Mouse (Mus musculus) frontal cortex, adult 2 months (tissue): ENCODE data around the gene 1700102P08Rik. TPM values are rescaled to one million over a fixed set of nuclear protein-coding genes. Genes with fewer than 3 reads are reported as not detected.

Source experiments
- DNase-seq, 2 experiments: peaks; one replicate each; pipeline ENCODE4 v3.0.0; 2022; ENCODE audit warnings: low spot score in 1 of 2; ENCODE audit errors: extremely low spot score in 1 of 2
- polyA plus RNA-seq: library from polyadenylated mRNA; depleted of rRNA; stranded (reverse); fragments of >200 nt; gene quantifications from 2 replicates; pipeline ENCODE4 v1.2.3, GENCODE M21; 2012; rRNA removed

Gene 1700102P08Rik
- polyA plus RNA-seq, 1 experiment: 1.5 TPM

- DNase-seq: no peak
Observed at GRCm38 (mm10) chr9:108456953-108457352, 64.3 kb downstream of the 1700102P08Rik start.

- no peak for DNase-seq
Observed at GRCm38 (mm10) chr9:108459939-108460318, 67.3 kb downstream of the 1700102P08Rik start.

Other genes with a start within 250 kb of the 1700102P08Rik start
- gene Bsn, start 202.4 kb upstream of the 1700102P08Rik start, polyA plus RNA-seq: 95.0 and 100 TPM in 2 replicates
- 36.1 and 38.8 TPM in 2 replicates for gene Dag1, start 128.8 kb upstream of the 1700102P08Rik start, polyA plus RNA-seq
- 85.9 and 110 TPM in 2 replicates for gene Nicn1, start 102.4 kb upstream of the 1700102P08Rik start, polyA plus RNA-seq
- gene Amt, start 96.0 kb upstream of the 1700102P08Rik start, polyA plus RNA-seq: 57.5 and 60.3 TPM in 2 replicates
- 153 and 170 TPM in 2 replicates for gene Rhoa, start 86.7 kb upstream of the 1700102P08Rik start, polyA plus RNA-seq
- gene Tcta, start 86.6 kb upstream of the 1700102P08Rik start, polyA plus RNA-seq: 47.5 and 53.5 TPM in 2 replicates
- gene Gpx1, start 53.9 kb upstream of the 1700102P08Rik start, polyA plus RNA-seq: 271 and 307 TPM in 2 replicates
- gene Usp4, start 45.0 kb upstream of the 1700102P08Rik start, polyA plus RNA-seq: 116 and 128 TPM in 2 replicates
- gene Ccdc36, start 35.7 kb downstream of the 1700102P08Rik start, polyA plus RNA-seq: 0.86 and 0.98 TPM in 2 replicates
- not detected in 2 replicates for gene BC048562, start 43.7 kb downstream of the 1700102P08Rik start, polyA plus RNA-seq
- gene Ccdc71, start 67.7 kb downstream of the 1700102P08Rik start, polyA plus RNA-seq: 22.3 and 22.6 TPM in 2 replicates
- gene Klhdc8b, start 68.8 kb downstream of the 1700102P08Rik start, polyA plus RNA-seq: 62.5 and 63.7 TPM in 2 replicates
- 36.6 and 38.1 TPM in 2 replicates for gene Lamb2, start 86.9 kb downstream of the 1700102P08Rik start, polyA plus RNA-seq
- 172 TPM in 2 replicates for gene Usp19, start 97.8 kb downstream of the 1700102P08Rik start, polyA plus RNA-seq
- gene Qars, start 114.9 kb downstream of the 1700102P08Rik start, polyA plus RNA-seq: 123 and 126 TPM in 2 replicates
- gene Qrich1, start 124.0 kb downstream of the 1700102P08Rik start, polyA plus RNA-seq: 98.2 and 129 TPM in 2 replicates
- 72.2 and 74.4 TPM in 2 replicates for gene Impdh2, start 167.5 kb downstream of the 1700102P08Rik start, polyA plus RNA-seq
- 61.2 and 63.4 TPM in 2 replicates for gene Ndufaf3, start 174.6 kb downstream of the 1700102P08Rik start, polyA plus RNA-seq
- gene Dalrd3, start 177.1 kb downstream of the 1700102P08Rik start, polyA plus RNA-seq: 259 and 275 TPM in 2 replicates
- 114 and 138 TPM in 2 replicates for gene Wdr6, start 185.9 kb downstream of the 1700102P08Rik start, polyA plus RNA-seq
- 105 TPM in 2 replicates for gene P4htm, start 204.9 kb downstream of the 1700102P08Rik start, polyA plus RNA-seq